Mouse (Mus musculus) liver, postnatal 0 days (tissue): ENCODE measurements around the gene Scap. TPM values are rescaled to one million over a fixed set of nuclear protein-coding genes. Genes with fewer than 3 reads are reported as not detected.
"Not testable (repeated sequence)": the region's sequence is repeated elsewhere in the genome, so short reads cannot be mapped to it uniquely, and the experiment has no call there.

Experiments
- ATAC-seq: fragments of 200-750 bp; cut with Nextera tagmentation; 2 replicates; pipeline ENCODE4 v1.8.0; 2017; ENCODE audit warnings: mild to moderate bottlenecking, moderate library complexity
- DNase-seq: peaks from one replicate; pipeline ENCODE4 v3.0.0-alpha.2; 2016
- H3K27ac ChIP-seq: fragments of 300-500 bp; sonication (generic); 2 replicates; pipeline ENCODE4 v1.5.1; 2014; ENCODE audit warnings: antibody characterized with exemption, moderate library complexity, mild to moderate bottlenecking, low read depth
- H3K27me3 ChIP-seq: fragments of 300-500 bp; sonication (generic); 2 replicates; pipeline ENCODE4 v1.6.1; 2014; ENCODE audit warnings: low read length, control low read depth, mixed read lengths; ENCODE audit not compliant: insufficient read depth
- H3K36me3 ChIP-seq: fragments of 300-500 bp; sonication (generic); replicated peaks from 2 replicates; pipeline ENCODE4 v1.6.1; 2014; ENCODE audit warnings: mild to moderate bottlenecking, control low read depth, low read length, moderate library complexity, mixed read lengths; ENCODE audit not compliant: insufficient read depth
- H3K4me1 ChIP-seq: fragments of 300-500 bp; sonication (generic); 2 replicates; pipeline ENCODE4 v1.6.1; 2014; ENCODE audit warnings: antibody characterized with exemption, mild to moderate bottlenecking, control low read depth; ENCODE audit not compliant: insufficient read depth
- H3K4me2 ChIP-seq: fragments of 300-500 bp; sonication (generic); 2 replicates; pipeline ENCODE4 v1.6.1; 2014; ENCODE audit warnings: low read depth, mild to moderate bottlenecking, low read length, moderate library complexity, mixed read lengths
- H3K4me3 ChIP-seq: fragments of 300-500 bp; sonication (generic); 2 replicates; pipeline ENCODE4 v1.5.1; 2014; ENCODE audit warnings: low read depth, low read length
- H3K9ac ChIP-seq: fragments of 300-500 bp; sonication (generic); replicated peaks from 2 replicates; pipeline ENCODE4 v1.6.1; 2014; ENCODE audit warnings: mild to moderate bottlenecking, moderate library complexity
- H3K9me3 ChIP-seq: fragments of 300-500 bp; sonication (generic); 2 replicates; pipeline ENCODE4 v1.6.1; 2016; ENCODE audit warnings: mild to moderate bottlenecking, control low read depth, low read length, mixed read lengths
- CTCF ChIP-seq: sonication (generic); IDR thresholded peaks from 2 replicates; pipeline ENCODE4 v1.5.1; 2016; ENCODE audit warnings: antibody characterized with exemption, low read depth
- EP300 ChIP-seq: IDR thresholded peaks from 2 replicates; pipeline ENCODE4 v1.6.1; 2016; ENCODE audit warnings: antibody characterized with exemption, low read depth, mild to moderate bottlenecking
- WGBS: fragments of 180-500 bp; shearing (Covaris S2); extraction: QIAGEN DNeasy Blood & Tissue Kit; methylation state at CpG from one replicate; pipeline ENCODE4 v1.1.7; 2014; ENCODE audit not compliant: insufficient replicate concordance; 5-methylcytosine and 5-hydroxymethylcytosine counted together
- polyA plus RNA-seq: library from polyadenylated mRNA; unstranded; fragments of >200 nt; fragmentation: Nextera tagmentation; extraction: Ambion mirVana; gene quantifications from 2 replicates; pipeline ENCODE4 v1.2.1, GENCODE M21; 2015

Gene Scap
- polyA plus RNA-seq, 1 experiment from 2014 or later, result 44.4 TPM

DNA sequence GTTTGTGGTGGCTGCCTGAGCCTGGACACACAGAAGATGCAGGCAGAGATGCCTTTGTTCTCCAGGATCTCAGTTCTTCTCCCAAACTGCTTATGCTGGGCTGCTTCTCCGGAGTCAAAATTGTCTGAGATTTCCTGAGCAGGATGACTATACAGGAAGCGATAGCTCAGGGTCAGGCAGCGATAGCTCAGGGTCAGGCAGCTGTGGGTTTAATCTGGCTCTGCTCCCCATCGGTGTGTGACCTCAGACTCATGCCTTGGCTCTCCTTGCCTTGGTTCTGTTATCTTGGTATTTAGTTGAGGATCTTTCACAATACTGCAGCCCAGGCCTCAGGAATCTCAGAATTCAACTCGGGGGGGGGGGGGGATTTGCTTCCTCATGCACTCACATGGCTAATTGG is 33.7 kb downstream of the Scap start:
- Histone ChIP-seq H3K4me3 (no peak overlapping the region), H3K4me1 (no peaks in the 10 kb centered on the region), H3K36me3 (peaks cover 33% of the 10 kb centered on the region), H3K27ac (no peak overlapping the region), H3K9ac (no peak overlapping the region), H3K4me2 (no peak overlapping the region), H3K27me3 (no peaks in the 10 kb centered on the region), H3K9me3 (no peaks in the 10 kb centered on the region)
- ATAC-seq (no peak), DNase-seq (no peak)
- 65% methylated on average over 5 of the region's 5 CpGs for WGBS
- TF ChIP-seq CTCF, result no peak
- TF ChIP-seq EP300, result no peak

- Histone ChIP-seq H3K4me1 (no peaks in the 10 kb centered on the region), H3K9ac (no peak overlapping the region), H3K9me3 (no peaks in the 10 kb centered on the region), H3K27ac (no peak overlapping the region), H3K4me2 (no peak overlapping the region), H3K36me3 (peaks cover 39% of the 10 kb centered on the region), H3K4me3 (no peak overlapping the region), H3K27me3 (no peaks in the 10 kb centered on the region)
- TF ChIP-seq CTCF (no peak), EP300 (no peak)
- ATAC-seq, result no peak
- DNase-seq, result no peak
- WGBS, result 79% methylated on average over 3 of the region's 3 CpGs
Observed at GRCm38 (mm10) chr9:110369860-110370259, 36.8 kb downstream of the Scap start.

DNA sequence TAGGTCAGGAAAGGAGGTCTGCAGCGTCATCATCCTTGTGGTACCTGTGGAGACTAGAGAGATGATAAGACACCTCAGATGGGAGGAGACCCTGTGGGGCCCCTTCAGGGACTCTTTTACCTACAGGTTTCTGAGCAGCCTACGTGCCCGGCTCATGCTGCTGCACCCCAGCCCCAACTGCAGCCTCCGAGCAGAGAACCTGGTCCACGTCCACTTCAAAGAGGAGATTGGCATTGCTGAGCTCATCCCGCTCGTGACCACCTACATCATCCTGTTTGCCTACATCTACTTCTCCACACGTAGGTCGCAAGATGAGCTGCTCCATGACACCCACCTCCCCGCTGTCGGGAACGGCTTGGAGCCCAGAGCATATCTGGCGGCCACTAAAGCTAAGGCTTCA is 40.8 kb downstream of the Scap start:
- H3K9me3 ChIP-seq, result no peaks in the 10 kb centered on the region
- DNase-seq (no peak), ATAC-seq (no peak)
- no peak overlapping the region for H3K4me3 ChIP-seq
- no peak overlapping the region for H3K9ac ChIP-seq
- no peak overlapping the region for H3K4me2 ChIP-seq
- H3K4me1 ChIP-seq, result no peaks in the 10 kb centered on the region
- peaks cover 40% of the 10 kb centered on the region for H3K36me3 ChIP-seq
- TF ChIP-seq CTCF (no peak), EP300 (no peak)
- 91% methylated on average over 13 of the region's 13 CpGs for WGBS
- H3K27me3 ChIP-seq, result no peaks in the 10 kb centered on the region
- no peak overlapping the region for H3K27ac ChIP-seq

- Histone ChIP-seq H3K4me3 (no peak overlapping the region), H3K9me3 (no peaks in the 10 kb centered on the region), H3K36me3 (peaks cover 42% of the 10 kb centered on the region), H3K4me2 (no peak overlapping the region), H3K27ac (no peak overlapping the region), H3K27me3 (no peaks in the 10 kb centered on the region), H3K4me1 (no peaks in the 10 kb centered on the region), H3K9ac (no peak overlapping the region)
- DNase-seq, result no peak
- TF ChIP-seq EP300, result no peak
- no peak for TF ChIP-seq CTCF
- ATAC-seq, result no peak
- 84% methylated on average over 3 of the region's 3 CpGs for WGBS
Observed at GRCm38 (mm10) chr9:110375668-110376067, 42.6 kb downstream of the Scap start.

DNA sequence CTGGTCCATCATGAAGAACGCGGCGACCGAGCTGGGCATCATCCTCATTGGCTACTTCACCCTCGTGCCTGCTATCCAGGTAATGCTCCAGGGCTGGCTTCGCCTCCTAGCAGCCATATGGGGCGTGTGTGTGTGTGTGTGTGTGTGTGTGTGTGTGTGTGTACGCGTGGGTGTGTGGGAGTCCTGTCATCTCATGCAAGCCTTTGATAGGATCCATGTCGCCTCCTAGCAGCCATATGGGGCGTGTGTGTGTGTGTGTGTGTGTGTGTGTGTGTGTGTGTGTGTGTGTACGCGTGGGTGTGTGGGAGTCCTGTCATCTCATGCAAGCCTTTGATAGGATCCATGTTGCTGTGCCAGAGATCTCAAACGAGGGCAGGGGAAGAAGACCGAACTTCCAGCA is 44.6 kb downstream of the Scap start:
- not testable (repeated sequence) for H3K4me3 ChIP-seq, H3K27me3 ChIP-seq, H3K4me2 ChIP-seq, ATAC-seq, H3K9me3 ChIP-seq, H3K27ac ChIP-seq, H3K4me1 ChIP-seq, H3K9ac ChIP-seq, DNase-seq
- H3K36me3 ChIP-seq, result peaks cover 51% of the 10 kb centered on the region
- 73% methylated on average over 12 of the region's 15 CpGs for WGBS

DNA sequence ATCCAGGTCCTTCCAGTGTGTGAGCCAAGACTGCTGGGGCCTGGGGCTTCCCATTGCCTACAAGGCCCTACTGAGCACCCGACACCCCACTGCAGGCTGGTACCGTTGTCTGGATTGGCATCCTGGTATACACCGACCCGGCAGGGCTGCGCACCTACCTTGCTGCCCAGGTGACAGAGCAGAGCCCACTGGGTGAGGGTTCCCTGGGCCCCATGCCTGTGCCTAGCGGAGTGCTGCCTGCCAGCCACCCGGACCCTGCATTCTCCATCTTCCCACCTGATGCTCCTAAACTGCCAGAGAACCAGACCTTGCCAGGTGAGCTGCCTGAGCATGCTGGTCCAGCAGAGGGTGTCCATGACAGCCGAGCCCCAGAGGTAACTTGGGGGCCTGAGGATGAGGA is 46.3 kb downstream of the Scap start:
- no peaks in the 10 kb centered on the region for H3K27me3 ChIP-seq
- H3K27ac ChIP-seq, result no peak overlapping the region
- TF ChIP-seq EP300, result no peak
- no peak for TF ChIP-seq CTCF
- H3K36me3 ChIP-seq, result peaks cover 52% of the 10 kb centered on the region
- H3K4me1 ChIP-seq, result no peaks in the 10 kb centered on the region
- H3K9me3 ChIP-seq, result no peaks in the 10 kb centered on the region
- no peak overlapping the region for H3K4me2 ChIP-seq
- DNase-seq (no peak), ATAC-seq (no peak)
- H3K4me3 ChIP-seq, result no peak overlapping the region
- H3K9ac ChIP-seq, result no peak overlapping the region
- WGBS, result 93% methylated on average over 8 of the region's 8 CpGs

DNA sequence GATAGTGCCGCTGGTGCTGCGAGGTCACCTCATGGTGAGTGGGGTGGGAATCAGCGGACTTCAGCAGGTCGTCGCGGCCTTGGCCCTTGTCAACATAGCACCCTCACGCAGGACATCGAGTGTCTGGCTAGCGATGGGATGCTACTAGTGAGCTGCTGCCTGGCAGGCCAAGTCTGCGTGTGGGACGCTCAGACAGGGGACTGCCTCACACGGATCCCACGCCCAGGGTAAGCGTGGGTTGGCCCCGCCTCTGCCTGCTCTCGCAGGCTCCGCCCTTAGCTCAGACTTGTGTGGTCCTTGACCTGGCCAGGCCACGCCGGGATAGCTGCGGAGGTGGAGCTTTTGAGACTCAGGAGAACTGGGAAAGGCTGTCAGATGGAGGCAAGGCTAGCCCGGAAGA is 47.6 kb downstream of the Scap start:
- DNase-seq (no peak), ATAC-seq (peak; percentile 52)
- 66% methylated on average over 21 of the region's 21 CpGs for WGBS
- Histone ChIP-seq H3K27ac (no peak overlapping the region), H3K27me3 (no peaks in the 10 kb centered on the region), H3K4me1 (no peaks in the 10 kb centered on the region), H3K4me3 (no peak overlapping the region), H3K9me3 (no peaks in the 10 kb centered on the region), H3K36me3 (peaks cover 62% of the 10 kb centered on the region), H3K4me2 (no peak overlapping the region), H3K9ac (no peak overlapping the region)
- no peak for TF ChIP-seq CTCF
- no peak for TF ChIP-seq EP300
